Mouse (Mus musculus): Measurements from ENCODE around the gene Tmtc1. TPM values are rescaled to one million over a fixed set of nuclear protein-coding genes. Genes with fewer than 3 reads are reported as not detected.

The Tmtc1 gene
- total RNA-seq, 4 experiments from 2014 or later: 86.3 to 134 (median 102) TPM

Other genes starting within 250 kb of the Tmtc1 start
- gene Ergic2, start 232.0 kb downstream of the Tmtc1 start, total RNA-seq (2022): 10 to 100 TPM; 55.7 to 58.8 (median 56.9) TPM